ENCODE assay signal across 22 mouse cellular contexts in genomic region chr4:123229166-123229565, GRCm38 (mm10). TPM values are rescaled to one million over a fixed set of nuclear protein-coding genes. Genes with fewer than 3 reads are reported as not detected.
DNase-seq lines count a peak whose midpoint lies in the region; ATAC-seq and TF ChIP-seq lines count a peak whose summit lies in the region.
"Had no signal": no experiment of that assay in that cellular context is flagged by ENCODE, and none has a peak within 500 bp of the region (broad histone marks: within the 10 kb centered on the region; RNA-seq: fewer than 3 reads in every experiment).

No protein-coding gene starts in this region.

- H3K9ac ChIP-seq in heart, embryonic 11.5 days (ENCODE audit: low read depth, low read length) = no peak overlapping the region
- no peak overlapping the region for H3K9ac ChIP-seq in lung, embryonic 14.5 days
- H3K9ac ChIP-seq: embryonic facial prominence, embryonic 13.5 days; hindbrain, embryonic 15.5 days had no signal

- TF ChIP-seq CTCF in lung, embryonic 14.5 days (IDR thresholded peaks at IDR 0.05; ENCODE audit: low read depth) = no peak

- peaks cover 10% of the 10 kb centered on the region; the same call in 1 of the 2 replicates for H3K27me3 ChIP-seq in heart, embryonic 11.5 days (ENCODE audit: control insufficient read depth, insufficient read depth, low read length)
- H3K27me3 ChIP-seq in lung, embryonic 14.5 days (ENCODE audit: insufficient read depth, low read length) = peaks cover 26% of the 10 kb centered on the region

- peak; percentile 70 to 72 for DNase-seq in heart, adult 18-20 months
- DNase-seq in lung, embryonic 14.5 days = peak; percentile 58
- no peak for DNase-seq in lung, postnatal 14 days
- DNase-seq in gastrocnemius, postnatal 25 days = peak; percentile 66
- DNase-seq in lung, postnatal 10 days = peak; percentile 75
- DNase-seq in retina, embryonic 14.5 days (ENCODE audit: low spot score) = no peak
- no peak for DNase-seq in cerebellum, postnatal 10 days
- DNase-seq: adrenal gland, postnatal 10 days; cerebellum, adult 8-10 months; kidney, adult 8-10 months; layer of hippocampus, postnatal 36 days; liver; retina, postnatal 1 day; right cerebral cortex, postnatal 4 days had no signal

- H3K9me3 ChIP-seq in heart, embryonic 11.5 days (replicated peaks; ENCODE audit: control insufficient read depth, low read length) = no peaks in the 10 kb centered on the region
- no peaks in the 10 kb centered on the region for H3K9me3 ChIP-seq in lung, embryonic 14.5 days (ENCODE audit: low read depth, low read length)
- H3K9me3 ChIP-seq: embryonic facial prominence, embryonic 13.5 days; hindbrain, embryonic 15.5 days had no signal

- H3K4me1 ChIP-seq in heart, embryonic 11.5 days (ENCODE audit: control insufficient read depth, insufficient read depth, low read length) = peaks cover 46% of the 10 kb centered on the region
- peaks cover 19% of the 10 kb centered on the region; the same call in 1 of the 2 replicates for H3K4me1 ChIP-seq in lung, embryonic 14.5 days (ENCODE audit: insufficient read depth)

- no peaks in the 10 kb centered on the region for H3K36me3 ChIP-seq in heart, embryonic 11.5 days (ENCODE audit: control insufficient read depth, insufficient read depth, low read length)
- H3K36me3 ChIP-seq in lung, embryonic 14.5 days (ENCODE audit: insufficient read depth) = no peaks in the 10 kb centered on the region
- H3K36me3 ChIP-seq: embryonic facial prominence, embryonic 13.5 days; hindbrain, embryonic 15.5 days had no signal

- no peak overlapping the region for H3K27ac ChIP-seq in heart, embryonic 11.5 days (ENCODE audit: low read depth, low read length)
- no peak overlapping the region for H3K27ac ChIP-seq in lung, embryonic 14.5 days (ENCODE audit: low read depth)
- H3K27ac ChIP-seq: embryonic facial prominence, embryonic 13.5 days; hindbrain, embryonic 15.5 days had no signal

- WGBS in heart, embryonic 11.5 days (ENCODE audit: insufficient replicate concordance) = 71% methylated on average over 11 of the region's 11 CpGs
- WGBS in lung, embryonic 14.5 days = 35% methylated on average over 11 of the region's 11 CpGs

- no peak overlapping the region for H3K4me3 ChIP-seq in heart, embryonic 11.5 days (ENCODE audit: low read depth, low read length)
- no peak overlapping the region for H3K4me3 ChIP-seq in lung, embryonic 14.5 days (ENCODE audit: low read depth, low read length)
- H3K4me3 ChIP-seq: embryonic facial prominence, embryonic 13.5 days; hindbrain, embryonic 15.5 days had no signal

- ATAC-seq in heart, embryonic 11.5 days (replicated peaks; ENCODE audit: insufficient number of reproducible peaks, low FRiP score, low TSS enrichment) = no peak
- ATAC-seq in lung, embryonic 14.5 days (ENCODE audit: insufficient read depth) = no peak
- ATAC-seq: forebrain, embryonic 16.5 days had no signal

- no peak overlapping the region for H3K4me2 ChIP-seq in heart, embryonic 11.5 days
- no peak overlapping the region for H3K4me2 ChIP-seq in lung, embryonic 14.5 days
- H3K4me2 ChIP-seq: embryonic facial prominence, embryonic 13.5 days; hindbrain, embryonic 15.5 days; midbrain, embryonic 11.5 days had no signal

RNA-seq across cellular contexts. Expression of gene Heyl, which starts 4.2 kb away (rescaled TPM):
- 10 to 100 TPM in 1 of 2 experiments, 1 to 10 TPM in 1; 8.9 to 11.2 TPM for total RNA-seq in heart, adult 18-20 months (2021)
- polyA plus RNA-seq in heart, embryonic 11.5 days (2014; fragmentation: Nextera tagmentation; extraction: Ambion mirVana) = 6.2 and 6.7 TPM in 2 replicates
- polyA plus RNA-seq in lung, embryonic 14.5 days (2014; fragmentation: Nextera tagmentation; extraction: Ambion mirVana) = 34.9 and 36.9 TPM in 2 replicates
- 1 to 10 TPM; 6.7 to 7.4 TPM for total RNA-seq in gastrocnemius, postnatal 25 days (2021)
- total RNA-seq: CH12.LX; neutrophil, adult 5-6 weeks had no signal

RNA-seq across cellular contexts. Expression of gene Nt5c1a, which starts 27.9 kb away (rescaled TPM):
- 10 to 100 TPM; 50.8 to 64.1 TPM for total RNA-seq in heart, adult 18-20 months (2021)
- 0.37 and 0.39 TPM in 2 replicates for polyA plus RNA-seq in heart, embryonic 11.5 days (2014; fragmentation: Nextera tagmentation; extraction: Ambion mirVana)
- 0.20 TPM in 1 of 2 replicates, not detected in the other for polyA plus RNA-seq in lung, embryonic 14.5 days (2014; fragmentation: Nextera tagmentation; extraction: Ambion mirVana)
- 10 to 100 TPM; 19.6 to 32.5 TPM for total RNA-seq in gastrocnemius, postnatal 25 days (2021)
- total RNA-seq: CH12.LX; neutrophil, adult 5-6 weeks had no signal
- polyA plus RNA-seq: embryonic facial prominence, embryonic 13.5 days; forebrain, embryonic 16.5 days; midbrain, embryonic 11.5 days had no signal

RNA-seq across cellular contexts. Expression of gene Pabpc4, which starts 33.0 kb away (rescaled TPM):
- total RNA-seq in heart, adult 18-20 months (2021) = 100 to 1,000 TPM; 336 to 356 TPM
- 64.9 and 83.5 TPM in 2 replicates for polyA plus RNA-seq in heart, embryonic 11.5 days (2014; fragmentation: Nextera tagmentation; extraction: Ambion mirVana)
- 46.1 and 50.0 TPM in 2 replicates for polyA plus RNA-seq in lung, embryonic 14.5 days (2014; fragmentation: Nextera tagmentation; extraction: Ambion mirVana)
- total RNA-seq in gastrocnemius, postnatal 25 days (2021) = 100 to 1,000 TPM; 278 to 325 TPM

RNA-seq across cellular contexts. Expression of gene Hpcal4, which starts 46.1 kb away (rescaled TPM):
- under 1 TPM; 0.05 to 0.50 TPM for total RNA-seq in heart, adult 18-20 months (2021)
- 1.9 and 2.4 TPM in 2 replicates for polyA plus RNA-seq in heart, embryonic 11.5 days (2014; fragmentation: Nextera tagmentation; extraction: Ambion mirVana)
- 0.23 and 0.37 TPM in 2 replicates for polyA plus RNA-seq in lung, embryonic 14.5 days (2014; fragmentation: Nextera tagmentation; extraction: Ambion mirVana)
- under 1 TPM in 1 of 2 experiments, not detected in 1; 0.36 TPM for total RNA-seq in gastrocnemius, postnatal 25 days (2021)
- total RNA-seq: CH12.LX; gastrocnemius, postnatal 36 days; neutrophil, adult 5-6 weeks had no signal

Comparison
In these comparisons a context has a peak if more than half of its experiments do, and no peak if none do; other contexts are left out.
1. DNase-seq: peak in heart, adult 18-20 months (2 of 2), lung, embryonic 14.5 days (single experiment), gastrocnemius, postnatal 25 days (single experiment) and lung, postnatal 10 days (single experiment); none in lung, postnatal 14 days (single experiment), retina, embryonic 14.5 days (single experiment) and cerebellum, postnatal 10 days (0 of 2).